Comparison of ENCODE assay signal across 8 mouse cellular contexts in the genomic region with DNA sequence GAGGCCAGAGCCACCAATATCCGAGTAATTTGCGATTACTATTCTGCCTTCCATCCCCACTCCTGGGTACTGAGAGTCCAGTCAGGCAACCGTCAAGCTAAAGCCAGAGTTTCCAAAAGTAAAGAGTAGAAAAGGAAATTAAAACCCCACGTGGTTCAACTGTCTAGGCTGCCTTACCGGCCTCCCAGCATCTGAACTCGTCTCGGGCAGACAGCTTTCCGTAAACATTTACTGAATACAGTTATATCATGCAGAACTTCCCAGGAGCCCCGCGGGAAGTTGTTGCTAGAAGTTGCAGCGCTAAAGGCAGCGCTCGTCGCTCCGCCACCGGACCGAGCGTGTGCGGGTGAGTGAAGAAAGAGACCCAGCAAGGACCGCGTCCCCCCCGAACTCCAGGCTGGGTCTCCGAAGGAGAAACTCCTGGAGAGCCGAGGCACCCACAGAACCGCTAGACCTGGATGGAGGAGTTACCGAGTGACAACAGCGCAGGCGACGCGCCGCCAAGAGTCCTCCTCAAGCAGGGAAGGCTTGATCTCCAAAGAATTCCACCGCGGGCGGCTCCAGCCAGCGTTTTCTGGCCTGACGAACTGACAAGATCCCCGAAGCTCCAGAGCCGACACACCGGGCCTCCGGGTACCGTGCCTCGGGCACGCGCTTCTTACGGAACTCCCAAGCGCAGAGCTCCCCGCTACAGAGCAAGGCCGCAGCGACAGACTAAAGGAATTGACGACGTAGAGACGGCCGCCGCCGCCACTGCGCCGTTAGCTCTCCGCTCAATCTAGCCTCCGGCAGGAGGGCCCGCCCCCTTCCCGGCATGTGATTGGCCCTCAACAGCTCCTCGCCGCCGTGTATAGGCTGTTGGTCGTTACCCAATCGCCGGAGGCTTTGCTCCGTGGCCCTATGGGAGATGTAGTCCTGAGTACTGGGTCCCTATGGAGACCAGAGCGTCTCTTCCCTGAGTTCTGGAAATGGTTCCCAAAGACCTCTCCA. TPM values are rescaled to one million over a fixed set of nuclear protein-coding genes. Genes with fewer than 3 reads are reported as not detected.
DNase-seq lines count a peak whose midpoint lies in the region; ATAC-seq lines count a peak whose summit lies in the region.

TSS of gene Mtr (minus strand) at position 723 of the 990 bp plus-strand sequence.

- peak within 1 kb of the TSS; percentile 74 for H3K27ac ChIP-seq in hindbrain, embryonic 14.5 days

- no peaks in the 10 kb centered on the region for H3K36me3 ChIP-seq in hindbrain, embryonic 14.5 days (replicated peaks; ENCODE audit: control insufficient read depth, insufficient read depth)

- H3K9ac ChIP-seq in hindbrain, embryonic 14.5 days = peak within 1 kb of the TSS; percentile 63

- peak within 1 kb of the TSS; percentile 62 for H3K4me3 ChIP-seq in hindbrain, embryonic 14.5 days (replicated peaks; ENCODE audit: low read length)

- ATAC-seq in hindbrain, embryonic 14.5 days (ENCODE audit: low FRiP score) = peak; percentile 100

- no peaks in the 10 kb centered on the region; the same call in 1 of the 2 replicates for H3K9me3 ChIP-seq in hindbrain, embryonic 14.5 days (ENCODE audit: control insufficient read depth, low read length)

- H3K27me3 ChIP-seq in hindbrain, embryonic 14.5 days (ENCODE audit: control insufficient read depth, insufficient read depth, low read length) = no peaks in the 10 kb centered on the region

- peaks cover 11% of the 10 kb centered on the region; the same call in 1 of the 2 replicates for H3K4me1 ChIP-seq in hindbrain, embryonic 14.5 days (replicated peaks; ENCODE audit: control insufficient read depth, insufficient read depth, low read length)

- under 1% methylated on average over 69 of the region's 69 CpGs for WGBS in hindbrain, embryonic 14.5 days

- DNase-seq in R1 (ENCODE audit: low read depth, low spot score) = peak; percentile 98
- peak; percentile 95 to 98 for DNase-seq in cerebellum, postnatal 25 days
- peak; percentile 84 to 92 for DNase-seq in frontal cortex, postnatal 25 days (ENCODE audit: low spot score in 2 of 2)
- DNase-seq in hindbrain, embryonic 14.5 days (ENCODE audit: low spot score) = peak; percentile 96
- peak; percentile 93 to 94 for DNase-seq in layer of hippocampus, postnatal 36 days
- DNase-seq in lung, postnatal 36 days = peak; percentile 98
- peak; percentile 98 for DNase-seq in retina, postnatal 1 day
- peak; percentile 80 to 93 for DNase-seq in urinary bladder, adult 18-20 months (ENCODE audit: low spot score in 2 of 2)

- peak within 1 kb of the TSS; percentile 54 for H3K4me2 ChIP-seq in hindbrain, embryonic 14.5 days (replicated peaks)

RNA-seq across cellular contexts. Expression of gene Mtr, which starts in this region (rescaled TPM):
- polyA plus RNA-seq in hindbrain, embryonic 14.5 days (2014; fragmentation: Nextera tagmentation; extraction: Ambion mirVana) = 5.0 and 5.6 TPM in 2 replicates
- 10 to 100 TPM; 19.5 to 19.8 TPM for total RNA-seq in layer of hippocampus, postnatal 36 days (2021)

Comparison
In these comparisons a context has a peak if more than half of its experiments do, and no peak if none do; other contexts are left out.
1. Peak in every context shown above with its lines: DNase-seq, ATAC-seq, H3K4me3 ChIP-seq and H3K27ac ChIP-seq.